Mouse (Mus musculus): ENCODE results near the gene Hyal3. TPM values are rescaled to one million over a fixed set of nuclear protein-coding genes. Genes with fewer than 3 reads are reported as not detected.

Hyal3 gene
- total and polyA plus RNA-seq, 3 experiments = 2.3 to 6.8 TPM; not detected in 1

GRCm38 (mm10) chr9:107617461-107617860 is 36.8 kb downstream of the Hyal3 start:
- TF ChIP-seq MYC (IDR thresholded peaks at IDR 0.05; ENCODE audit: low read depth, low read length) (peak; percentile 50; the same call in 1 of the 2 replicates), CTCF (IDR thresholded peaks at IDR 0.05 in 2 of 3, conservative IDR thresholded peaks at IDR 0.05 in 1 of 3; ENCODE audit: control insufficient read depth in 1 of 3, insufficient read depth in 1 of 3, low read depth in 2 of 3, low read length in 3 of 3, poor library complexity in 1 of 3, severe bottlenecking in 1 of 3) (peak in 2 of 3 experiments; percentile 17 to 37; a peak in 3 of 6 replicates), MYB (IDR thresholded peaks at IDR 0.05; ENCODE audit: low read depth, low read length) (no peak), ETS1 (IDR thresholded peaks at IDR 0.05; ENCODE audit: low read depth, low read length) (no peak), ZNF384 (IDR thresholded peaks at IDR 0.05; ENCODE audit: low read depth, low read length) (peak; percentile 71; the same call in 1 of the 2 replicates), E2F4 (IDR thresholded peaks at IDR 0.05; ENCODE audit: borderline replicate concordance, low read depth, low read length) (no peak)
- Histone ChIP-seq H3K9ac (ENCODE audit: control insufficient read depth, low read depth, low read length, poor library complexity, severe bottlenecking) (no peak overlapping the region), H3K36me3 (ENCODE audit: control insufficient read depth in 1 of 2, insufficient read depth in 2 of 2, low read length in 2 of 2) (peaks cover under 1 to 3% of the 10 kb centered on the region in 2 experiments; a peak in 3 of 4 replicates), H3K4me1 (ENCODE audit: control insufficient read depth in 1 of 2, insufficient read depth in 2 of 2, low read length in 2 of 2) (peaks cover 0 to 4% of the 10 kb centered on the region in 2 experiments; a peak in 1 of 4 replicates), H3K4me3 (ENCODE audit: control insufficient read depth in 1 of 2, insufficient read depth in 1 of 2, low read depth in 2 of 2, low read length in 2 of 2) (no peak overlapping the region), H3K9me3 (replicated peaks; ENCODE audit: insufficient read depth, low read length) (no peaks in the 10 kb centered on the region), H3K27ac (ENCODE audit: control insufficient read depth, low read depth, low read length) (no peak overlapping the region), H3K27me3 (ENCODE audit: control insufficient read depth in 1 of 2, insufficient read depth in 2 of 2, low read length in 2 of 2) (no peaks in the 10 kb centered on the region), H3K79me2 (ENCODE audit: control insufficient read depth, insufficient read depth, low read length, poor library complexity) (no peaks in the 10 kb centered on the region)
- peak; percentile 51 for DNase-seq (ENCODE audit: low read depth, low spot score)

- Histone ChIP-seq H3K4me1 (ENCODE audit: control insufficient read depth in 1 of 2, insufficient read depth in 2 of 2, low read length in 2 of 2) (peaks cover 0 to 1% of the 10 kb centered on the region in 2 experiments; a peak in 1 of 4 replicates), H3K27ac (ENCODE audit: control insufficient read depth, low read depth, low read length) (no peak overlapping the region), H3K4me3 (ENCODE audit: control insufficient read depth in 1 of 2, insufficient read depth in 1 of 2, low read depth in 2 of 2, low read length in 2 of 2) (no peak overlapping the region), H3K79me2 (ENCODE audit: control insufficient read depth, insufficient read depth, low read length, poor library complexity) (0 out of 2 replicates have a peak, but pooled peaks cover under 1% of the 10 kb centered on the region), H3K9ac (ENCODE audit: control insufficient read depth, low read depth, low read length, poor library complexity, severe bottlenecking) (no peak overlapping the region), H3K36me3 (ENCODE audit: control insufficient read depth in 1 of 2, insufficient read depth in 2 of 2, low read length in 2 of 2) (peaks cover 1 to 2% of the 10 kb centered on the region in 2 experiments; a peak in 3 of 4 replicates), H3K9me3 (replicated peaks; ENCODE audit: insufficient read depth, low read length) (no peaks in the 10 kb centered on the region), H3K27me3 (ENCODE audit: control insufficient read depth in 1 of 2, insufficient read depth in 2 of 2, low read length in 2 of 2) (no peaks in the 10 kb centered on the region)
- DNase-seq (ENCODE audit: low read depth, low spot score) = no peak
- TF ChIP-seq KAT2A (conservative IDR thresholded peaks at IDR 0.05; ENCODE audit: low read depth, low read length) = no peak
- no peak for TF ChIP-seq MYC (IDR thresholded peaks at IDR 0.05; ENCODE audit: low read depth, low read length)
- no peak for TF ChIP-seq MXI1 (IDR thresholded peaks at IDR 0.05; ENCODE audit: low read depth, low read length)
- TF ChIP-seq HCFC1 (IDR thresholded peaks at IDR 0.05; ENCODE audit: low read depth, low read length) = no peak
- TF ChIP-seq CHD2 (IDR thresholded peaks at IDR 0.05; ENCODE audit: low read length) = no peak
- no peak for TF ChIP-seq CHD1 (IDR thresholded peaks at IDR 0.05; ENCODE audit: low read depth, low read length)
- TF ChIP-seq TBP (IDR thresholded peaks at IDR 0.05; ENCODE audit: low read depth, low read length) = no peak
- TF ChIP-seq CTCF (IDR thresholded peaks at IDR 0.05 in 2 of 3, conservative IDR thresholded peaks at IDR 0.05 in 1 of 3; ENCODE audit: control insufficient read depth in 1 of 3, insufficient read depth in 1 of 3, low read depth in 2 of 3, low read length in 3 of 3, poor library complexity in 1 of 3, severe bottlenecking in 1 of 3) = no peak
- TF ChIP-seq ZMIZ1 (IDR thresholded peaks at IDR 0.05; ENCODE audit: low read depth, low read length) = no peak
Observed at GRCm38 (mm10) chr9:107618098-107618497, 37.5 kb downstream of the Hyal3 start.
